Mouse (Mus musculus) myocyte (in vitro differentiated cells): ENCODE data around the gene Pikfyve. TPM values are rescaled to one million over a fixed set of nuclear protein-coding genes. Genes with fewer than 3 reads are reported as not detected.

ENCODE experiments used
- H3K27me3 ChIP-seq: one replicate; pipeline ENCODE4 v1.6.1; 2011; ENCODE audit not compliant: control insufficient read depth, insufficient read depth, insufficient read length
- H3K36me3 ChIP-seq: one replicate; pipeline ENCODE4 v1.6.1; 2011; ENCODE audit not compliant: control insufficient read depth, insufficient read depth
- H3K4me2 ChIP-seq: one replicate; pipeline ENCODE4 v1.6.1; 2011; ENCODE audit warnings: low read depth, control low read depth
- H3K4me3 ChIP-seq: one replicate; pipeline ENCODE4 v1.5.1; 2011; ENCODE audit warnings: mild to moderate bottlenecking, control low read depth, moderate library complexity
- H3K79me2 ChIP-seq: one replicate; pipeline ENCODE4 v1.6.1; 2011; ENCODE audit not compliant: control insufficient read depth, insufficient read depth
- H3ac ChIP-seq: one replicate; pipeline ENCODE4 v1.6.1; 2011; ENCODE audit not compliant: control insufficient read depth, insufficient read length
- CEBPB ChIP-seq: IDR thresholded peaks from 2 replicates; pipeline ENCODE4 v1.6.1; 2011; ENCODE audit warnings: mild to moderate bottlenecking, moderate library complexity; ENCODE audit not compliant: poor library complexity, insufficient read depth, severe bottlenecking
- E2F4 ChIP-seq: IDR thresholded peaks from one replicate; pipeline ENCODE4 v1.6.1; 2011; ENCODE audit warnings: mild to moderate bottlenecking, control low read depth, moderate library complexity; ENCODE audit not compliant: insufficient read depth
- MAX ChIP-seq: IDR thresholded peaks from one replicate; pipeline ENCODE4 v1.6.1; 2011; ENCODE audit warnings: low read depth, mild to moderate bottlenecking, control low read depth
- MYOD1 ChIP-seq, 3 experiments: IDR thresholded peaks; one replicate each; pipeline ENCODE4 v1.6.1; 2011; ENCODE audit warnings: control low read depth in 2 of 3, low read depth in 2 of 3, mild to moderate bottlenecking in 2 of 3, moderate library complexity in 1 of 3; ENCODE audit not compliant: insufficient read length in 2 of 3, control insufficient read depth in 1 of 3
- MYOG ChIP-seq, 3 experiments: IDR thresholded peaks; one replicate each; pipeline ENCODE4 v1.6.1; 2011; ENCODE audit warnings: control low read depth in 2 of 3, low read depth in 2 of 3, mild to moderate bottlenecking in 2 of 3; ENCODE audit not compliant: insufficient read length in 2 of 3, control insufficient read depth in 1 of 3, insufficient read depth in 1 of 3
- POLR2A ChIP-seq: IDR thresholded peaks from one replicate; pipeline ENCODE4 v1.6.1; 2011; ENCODE audit warnings: low read depth, mild to moderate bottlenecking, control low read depth, moderate library complexity; ENCODE audit not compliant: insufficient read length
- POLR2AphosphoS2 ChIP-seq: IDR thresholded peaks from one replicate; pipeline ENCODE4 v1.6.1; 2011; ENCODE audit warnings: low read depth, control low read depth; ENCODE audit not compliant: insufficient read length
- REST ChIP-seq: IDR thresholded peaks from one replicate; pipeline ENCODE4 v1.6.1; 2011; ENCODE audit warnings: mild to moderate bottlenecking, control low read depth, moderate library complexity; ENCODE audit not compliant: insufficient read depth, insufficient read length
- SRF ChIP-seq: IDR thresholded peaks from one replicate; pipeline ENCODE4 v1.6.1; 2011; ENCODE audit warnings: low read depth; ENCODE audit not compliant: control insufficient read depth, insufficient read length
- TCF12 ChIP-seq: IDR thresholded peaks from one replicate; pipeline ENCODE4 v1.6.1; 2011; ENCODE audit warnings: mild to moderate bottlenecking, control low read depth; ENCODE audit not compliant: poor library complexity, insufficient read depth, severe bottlenecking
- TCF3 ChIP-seq: IDR thresholded peaks from one replicate; pipeline ENCODE4 v1.6.1; 2011; ENCODE audit warnings: low read depth, control low read depth; ENCODE audit not compliant: insufficient read length
- USF1 ChIP-seq: IDR thresholded peaks from one replicate; pipeline ENCODE4 v1.6.1; 2011; ENCODE audit warnings: low read depth, mild to moderate bottlenecking, control low read depth, moderate library complexity
- polyA plus RNA-seq: library from polyadenylated mRNA; unstranded; fragments of >200 nt; fragmentation: generic; extraction: Trizol; gene quantifications from one replicate; pipeline ENCODE4 v1.2.1, GENCODE M21; 2012; ENCODE audit warnings: missing spikeins

The Pikfyve gene
- polyA plus RNA-seq, 1 experiment = 4.2 TPM

DNA sequence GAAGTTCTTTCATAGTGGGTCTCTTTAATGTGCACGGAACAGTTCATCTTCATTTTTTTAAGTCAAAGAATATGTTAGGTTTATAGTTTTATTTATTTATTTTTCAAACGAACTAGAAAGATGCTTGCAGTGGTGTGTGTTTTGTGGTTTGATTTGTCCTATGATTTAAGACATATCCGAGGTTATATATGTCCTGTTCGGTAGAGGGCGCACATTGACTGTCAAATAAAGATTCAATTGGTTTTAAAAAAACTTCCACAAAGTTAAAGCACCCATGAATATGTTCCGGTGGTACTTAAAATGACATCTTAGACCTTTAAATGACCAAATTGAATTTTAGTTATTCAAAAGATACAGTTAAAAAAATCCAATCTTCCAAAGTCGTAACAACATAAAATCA lies 125.6 kb downstream of the Pikfyve start:
- Histone ChIP-seq H3K27me3 (peaks cover 23% of the 10 kb centered on the region), H3K79me2 (no peaks in the 10 kb centered on the region), H3K4me3 (no peak overlapping the region), H3K4me2 (no peak overlapping the region), H3ac (no peak overlapping the region), H3K36me3 (no peaks in the 10 kb centered on the region)
- no peak for TF ChIP-seq TCF12
- TF ChIP-seq TCF3 = no peak
- TF ChIP-seq USF1 = no peak
- no peak for TF ChIP-seq MAX

DNA sequence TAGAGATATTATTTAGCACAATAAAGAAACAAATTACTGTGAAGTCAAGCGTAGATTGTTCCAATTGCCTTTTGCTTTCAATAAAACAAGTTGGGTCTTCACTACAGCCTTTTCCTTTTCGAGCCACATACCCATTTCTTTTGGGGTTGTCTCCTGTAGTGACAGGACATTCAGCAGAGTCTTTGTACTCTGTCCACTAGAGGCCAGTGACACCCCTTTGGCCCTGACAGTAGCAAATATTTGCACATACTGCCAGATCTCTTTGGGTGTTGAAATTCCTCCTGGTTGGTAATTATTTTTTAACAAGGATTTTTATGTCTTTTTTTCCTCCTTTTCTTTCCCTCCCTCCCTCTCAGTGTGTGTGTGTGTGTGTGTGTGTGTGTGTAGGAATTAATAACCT lies 126.4 kb downstream of the Pikfyve start:
- no peak for TF ChIP-seq POLR2AphosphoS2
- TF ChIP-seq TCF3 = no peak
- TF ChIP-seq E2F4 = no peak
- TF ChIP-seq MYOD1 (IDR thresholded peaks at IDR 0.05; ENCODE audit: control insufficient read depth in 1 of 3, insufficient read length in 2 of 3, low read depth in 2 of 3) = no peak
- TF ChIP-seq USF1 = no peak
- TF ChIP-seq CEBPB = no peak
- no peak for TF ChIP-seq SRF
- no peak for TF ChIP-seq MYOG (IDR thresholded peaks at IDR 0.05; ENCODE audit: control insufficient read depth in 1 of 3, insufficient read depth in 1 of 3, insufficient read length in 2 of 3, low read depth in 2 of 3)
- no peak for TF ChIP-seq REST
- TF ChIP-seq POLR2A = no peak
- TF ChIP-seq MAX = no peak
- no peak for TF ChIP-seq TCF12
- no peaks in the 10 kb centered on the region for H3K79me2 ChIP-seq
- H3K4me2 ChIP-seq = no peak overlapping the region
- H3K4me3 ChIP-seq = no peak overlapping the region
- no peak overlapping the region for H3ac ChIP-seq
- no peaks in the 10 kb centered on the region for H3K36me3 ChIP-seq
- peaks cover 23% of the 10 kb centered on the region for H3K27me3 ChIP-seq

DNA sequence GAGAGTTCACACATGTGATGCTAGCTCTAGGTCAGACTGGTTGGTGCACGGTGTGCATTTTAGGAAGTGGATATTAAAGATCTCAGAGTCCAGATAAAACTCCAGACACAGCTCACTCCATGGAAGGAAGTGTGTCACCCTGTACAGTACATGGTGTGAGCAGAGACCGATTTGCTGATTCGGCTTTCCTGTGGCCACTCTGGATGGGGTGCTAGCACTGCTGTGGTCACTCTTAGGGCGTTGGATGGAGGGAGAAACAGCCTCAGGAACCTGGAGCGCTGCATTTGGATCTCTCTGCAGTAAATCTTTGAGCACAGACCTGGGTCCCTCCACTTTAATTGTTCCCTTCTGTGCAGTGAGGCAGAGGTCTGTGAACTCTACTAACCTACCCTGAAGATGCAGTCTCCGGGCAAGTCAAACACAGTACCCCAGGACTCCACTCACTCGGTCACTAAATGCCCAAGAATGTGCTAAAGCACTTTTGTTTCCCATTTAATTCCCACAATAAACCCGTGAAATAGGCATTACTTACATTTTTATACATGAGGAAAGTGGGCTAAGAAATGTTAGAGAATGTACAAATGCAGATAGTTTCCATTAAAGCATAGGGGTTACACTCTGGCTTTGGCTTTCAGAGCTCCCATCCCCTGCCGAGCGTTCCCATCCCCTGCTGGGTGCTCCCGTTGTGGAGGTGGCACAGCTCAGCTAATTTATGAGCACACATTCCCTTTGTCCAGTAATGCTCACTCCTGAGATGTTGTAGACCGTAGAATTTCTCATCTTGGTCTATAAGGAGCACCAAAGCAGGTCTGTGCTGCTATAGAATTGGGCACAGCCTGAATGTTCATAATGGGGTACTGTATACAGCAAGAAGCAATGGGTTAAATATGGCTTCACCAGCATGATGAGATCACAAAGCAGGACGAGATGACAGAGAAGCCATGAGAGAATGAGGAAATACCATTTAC lies 127.9 kb downstream of the Pikfyve start:
- Histone ChIP-seq H3K27me3 (peaks cover 23% of the 10 kb centered on the region), H3K4me2 (no peak overlapping the region), H3ac (no peak overlapping the region), H3K36me3 (no peaks in the 10 kb centered on the region), H3K4me3 (no peak overlapping the region), H3K79me2 (no peaks in the 10 kb centered on the region)
- TF ChIP-seq TCF3 (no peak), MYOG (IDR thresholded peaks at IDR 0.05; ENCODE audit: control insufficient read depth in 1 of 3, insufficient read depth in 1 of 3, insufficient read length in 2 of 3, low read depth in 2 of 3) (no peak), MAX (no peak), TCF12 (no peak), SRF (no peak), CEBPB (no peak), USF1 (no peak), E2F4 (no peak), REST (no peak)

DNA sequence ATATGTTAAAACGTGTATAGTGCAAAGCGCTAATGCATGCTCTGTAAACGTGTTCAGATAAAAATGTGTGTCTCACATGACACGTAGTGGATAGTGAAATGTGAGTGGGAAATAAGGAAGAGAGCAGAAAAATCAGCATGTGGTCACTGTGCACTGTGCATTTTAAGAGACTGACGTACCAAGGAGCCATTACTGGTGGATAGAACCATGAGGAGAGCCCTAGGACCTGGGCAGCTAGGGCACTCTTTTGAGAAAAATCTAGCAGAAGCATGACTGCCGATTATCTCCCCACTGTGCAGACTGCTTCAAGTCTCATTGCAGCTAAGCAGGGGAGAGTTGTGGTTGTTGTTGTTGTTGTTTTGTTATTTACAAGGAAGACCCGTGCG lies 128.5 kb downstream of the Pikfyve start:
- Histone ChIP-seq H3K4me2 (no peak overlapping the region), H3K79me2 (no peaks in the 10 kb centered on the region), H3K27me3 (peaks cover 23% of the 10 kb centered on the region), H3ac (no peak overlapping the region), H3K36me3 (no peaks in the 10 kb centered on the region), H3K4me3 (no peak overlapping the region)
- TF ChIP-seq TCF12 (no peak), MAX (no peak), USF1 (no peak), TCF3 (no peak), MYOD1 (IDR thresholded peaks at IDR 0.05; ENCODE audit: control insufficient read depth in 1 of 3, insufficient read length in 2 of 3, low read depth in 2 of 3) (no peak), MYOG (IDR thresholded peaks at IDR 0.05; ENCODE audit: control insufficient read depth in 1 of 3, insufficient read depth in 1 of 3, insufficient read length in 2 of 3, low read depth in 2 of 3) (no peak), POLR2A (no peak), CEBPB (no peak), E2F4 (no peak), REST (no peak), SRF (no peak), POLR2AphosphoS2 (no peak)

Other genes starting within 250 kb of the Pikfyve start
- gene Plekhm3, start 229.9 kb upstream of the Pikfyve start, polyA plus RNA-seq = 3.9 TPM
- not detected for gene Akr1cl, start 153.9 kb upstream of the Pikfyve start, polyA plus RNA-seq
- gene Cryge, start 135.5 kb upstream of the Pikfyve start, polyA plus RNA-seq = not detected
- gene Crygd, start 123.2 kb upstream of the Pikfyve start, polyA plus RNA-seq = not detected
- not detected for gene Crygc, start 113.0 kb upstream of the Pikfyve start, polyA plus RNA-seq
- gene Crygb, start 104.4 kb upstream of the Pikfyve start, polyA plus RNA-seq = not detected
- gene Cryga, start 83.3 kb upstream of the Pikfyve start, polyA plus RNA-seq = not detected
- not detected for gene Gm28845, start 67.1 kb upstream of the Pikfyve start, polyA plus RNA-seq
- not detected for gene D630023F18Rik, start 63.5 kb upstream of the Pikfyve start, polyA plus RNA-seq
- 44.7 TPM for gene Idh1, start 183 bp upstream of the Pikfyve start, polyA plus RNA-seq
- 0.01 TPM for gene Pth2r, start 95.4 kb downstream of the Pikfyve start, polyA plus RNA-seq